Mouse (Mus musculus) hindlimb bud, embryonic 11.5 days (tissue): ENCODE results near the gene Sntb2.
"Not testable (repeated sequence)": the region's sequence is repeated elsewhere in the genome, so short reads cannot be mapped to it uniquely, and the experiment has no call there.

ENCODE experiments used
- DNase-seq: peaks from one replicate; pipeline ENCODE4 v3.0.0-alpha.2; 2012; ENCODE audit warnings: low read depth, low spot score; ENCODE audit errors: extremely low spot score

Sntb2 gene

DNA sequence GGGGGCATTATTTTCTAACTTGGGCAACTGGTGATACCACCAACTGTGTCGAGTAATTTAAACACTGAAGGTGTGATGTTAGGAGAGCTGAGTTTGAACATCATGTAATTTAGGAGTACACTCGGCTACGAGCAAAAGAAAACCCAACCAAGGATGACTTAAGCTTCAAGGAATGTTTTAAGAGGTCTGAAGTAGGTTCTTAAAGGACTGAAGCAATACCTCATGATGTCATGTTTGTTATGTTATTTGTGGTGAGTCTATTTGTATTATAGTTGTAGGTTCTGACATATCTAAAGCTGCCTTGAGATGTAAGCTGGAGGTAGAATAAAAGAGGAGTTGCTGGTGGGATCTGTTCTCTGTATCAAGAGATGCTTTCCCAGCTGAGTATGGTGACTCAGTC lies 34.4 kb downstream of the Sntb2 start:
- no peak for DNase-seq

DNA sequence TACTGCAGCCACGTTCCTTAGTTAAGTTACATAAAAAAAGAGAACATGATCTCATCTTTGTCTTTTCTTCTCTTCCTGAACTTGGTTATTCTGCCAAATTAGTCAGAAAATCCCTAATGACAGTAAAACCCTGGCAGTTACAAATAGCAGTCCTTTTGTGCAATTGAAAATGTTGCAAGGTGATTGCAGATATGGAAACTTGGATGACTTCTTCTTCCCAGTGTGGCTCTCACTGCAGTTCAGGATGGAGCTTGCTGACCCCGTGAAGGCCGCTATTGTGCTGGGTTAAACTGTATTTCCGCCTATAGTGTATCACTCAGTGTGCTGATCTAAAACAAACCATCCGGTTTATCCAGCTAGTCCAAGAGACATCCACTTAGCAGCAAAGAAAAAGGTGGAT lies 36.4 kb downstream of the Sntb2 start:
- no peak for DNase-seq

DNA sequence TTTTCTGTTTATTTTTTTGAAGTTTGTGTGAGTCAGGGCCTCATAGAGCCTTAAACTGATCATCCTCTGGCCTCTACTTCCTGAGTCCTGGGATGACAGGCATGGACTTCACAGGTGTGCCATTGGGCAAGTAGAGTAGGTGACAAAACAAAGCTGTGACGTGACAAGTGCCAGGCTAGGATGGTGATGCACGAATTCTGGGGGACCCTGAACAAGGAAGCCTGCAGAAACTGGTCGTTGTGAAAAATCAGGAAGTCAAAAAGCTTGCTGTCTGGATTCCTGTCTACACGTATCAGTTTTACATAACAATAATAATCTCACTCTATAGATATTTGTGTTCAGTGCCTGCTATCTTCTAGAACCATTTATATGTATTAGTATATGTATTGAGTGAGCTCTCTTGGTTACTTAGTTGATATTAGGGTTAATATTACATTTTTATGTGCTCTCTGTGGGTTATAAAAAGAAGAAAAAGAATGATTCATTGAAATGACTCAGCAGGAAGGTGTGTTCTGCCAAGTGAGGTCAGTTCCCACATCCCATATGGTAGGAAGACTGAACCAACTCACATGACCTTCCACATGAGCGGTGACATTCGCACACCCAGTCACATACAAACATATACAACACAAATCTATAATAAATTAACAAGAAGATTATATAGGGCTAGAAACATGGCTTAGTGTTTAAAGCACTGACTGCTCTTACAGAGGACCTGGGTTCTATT lies 37.2 kb downstream of the Sntb2 start:
- DNase-seq, result no peak

DNA sequence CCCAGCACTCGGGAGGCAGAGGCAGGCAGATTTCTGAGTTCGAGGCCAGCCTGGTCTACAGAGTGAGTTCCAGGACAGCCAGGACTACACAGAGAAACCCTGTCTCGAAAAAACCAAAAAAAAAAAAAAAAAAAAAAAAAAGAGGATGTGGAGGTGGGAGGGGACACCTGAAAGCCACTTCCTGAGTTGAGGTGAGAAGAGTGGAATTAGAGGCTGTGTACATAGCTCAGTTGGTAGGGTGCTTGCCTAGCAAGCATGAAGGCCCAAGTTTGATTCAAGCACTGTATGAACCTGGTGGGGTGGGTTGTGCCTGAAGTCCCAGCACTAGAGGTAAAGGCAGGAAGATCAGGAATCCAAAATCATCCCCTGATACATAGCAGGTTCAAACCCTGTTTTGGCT lies 38.0 kb downstream of the Sntb2 start:
- DNase-seq, result not testable (repeated sequence)

DNA sequence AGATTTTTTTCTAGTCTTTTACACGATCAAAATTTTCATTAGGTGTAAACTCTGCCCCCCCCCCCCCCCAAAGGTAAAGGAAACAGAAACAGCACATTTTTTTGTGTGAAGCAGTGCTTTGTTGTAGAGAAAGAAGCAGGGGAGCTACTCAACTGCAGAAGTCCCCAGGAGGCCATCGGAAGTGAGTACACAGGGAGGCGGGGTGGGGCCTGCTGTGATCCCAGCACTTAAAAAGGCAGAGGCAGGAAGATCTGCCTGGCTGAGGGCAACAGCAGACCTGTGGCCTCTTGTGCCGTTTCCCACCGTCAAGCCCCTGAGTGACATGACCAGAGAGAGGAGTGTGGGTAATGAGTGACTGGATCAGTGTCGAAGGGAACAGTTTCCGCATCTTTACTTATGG lies 39.2 kb downstream of the Sntb2 start:
- no peak for DNase-seq

DNA sequence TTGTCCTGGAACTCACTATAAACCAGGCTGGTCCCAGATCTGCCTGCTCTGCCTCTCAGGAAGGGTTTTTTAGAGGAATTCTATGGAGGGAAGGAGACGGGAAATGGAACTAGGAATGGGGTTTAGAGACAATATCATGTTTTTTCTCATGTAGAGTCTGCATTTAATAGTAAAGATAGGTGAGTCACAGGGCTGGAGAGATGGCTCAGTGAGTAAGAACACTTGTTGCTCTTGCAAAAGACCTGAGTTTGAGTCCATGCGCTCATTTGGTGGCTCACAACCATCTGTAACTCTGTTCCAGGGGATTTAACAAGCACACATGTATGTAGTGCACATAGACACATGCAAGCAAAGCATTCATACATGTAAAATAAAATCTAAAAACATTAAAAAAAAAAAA lies 40.2 kb downstream of the Sntb2 start:
- DNase-seq, result no peak

DNA sequence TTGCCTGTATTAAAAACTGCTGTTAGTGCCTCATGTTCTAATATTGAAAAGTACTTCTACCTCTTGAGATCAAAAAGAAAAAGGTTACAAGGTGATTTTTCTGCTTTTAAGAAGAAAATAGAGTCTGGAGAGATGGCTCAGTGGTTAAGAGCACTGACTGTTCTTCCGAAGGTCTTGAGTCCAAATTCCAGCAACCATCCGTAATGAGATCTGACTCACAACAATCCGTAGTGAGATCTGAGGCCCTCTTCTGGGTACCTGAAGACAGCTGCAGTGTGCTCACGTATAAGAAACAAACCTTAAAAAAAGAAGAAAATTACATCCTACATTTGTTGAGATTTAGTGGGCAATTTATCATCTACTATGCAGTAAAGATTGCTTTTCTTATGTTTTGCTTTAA lies 40.9 kb downstream of the Sntb2 start:
- no peak for DNase-seq

DNA sequence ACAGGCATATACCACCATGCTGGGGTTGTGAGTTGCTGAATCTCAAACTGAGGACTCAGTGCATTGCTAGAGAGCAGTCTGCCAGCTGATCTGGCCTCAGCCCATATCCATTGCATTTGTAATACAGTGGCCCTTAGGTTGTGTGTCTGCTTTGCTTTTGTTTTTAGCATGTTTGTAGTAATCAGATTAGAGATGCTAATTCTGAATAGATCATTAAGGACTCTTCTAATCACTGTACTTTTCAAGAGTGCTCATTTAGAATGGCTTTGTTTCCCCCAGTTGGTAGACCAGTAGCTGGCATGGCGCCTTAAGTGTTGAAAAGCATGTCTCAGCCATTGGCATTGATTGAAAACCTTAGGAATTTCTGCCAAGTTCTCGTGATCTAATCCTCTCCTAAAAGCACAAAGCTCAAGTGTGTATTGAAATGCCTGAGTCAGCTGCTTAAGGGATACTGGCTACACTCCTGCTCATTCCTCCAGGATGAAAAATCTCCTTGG lies 43.3 kb downstream of the Sntb2 start:
- no peak for DNase-seq

DNA sequence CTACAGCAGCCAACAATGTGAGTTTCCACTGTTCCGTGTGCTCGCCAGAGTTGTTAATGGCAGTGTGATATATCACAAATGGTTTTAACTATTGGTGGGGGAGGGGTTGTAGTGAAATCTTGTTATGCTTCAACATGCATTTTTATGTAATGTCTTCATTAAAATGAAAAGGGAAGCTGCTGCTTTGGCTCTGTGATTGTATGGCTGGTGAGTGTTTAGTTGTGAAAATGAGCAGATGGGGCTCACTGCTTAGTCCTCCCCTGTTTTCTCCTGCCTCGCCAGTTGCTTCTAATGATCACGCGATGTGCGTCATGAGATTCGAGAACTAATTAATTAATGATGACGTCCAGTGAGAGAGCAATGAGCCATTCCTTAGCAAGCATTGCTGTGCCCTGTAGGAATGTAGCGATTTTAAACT lies 49.9 kb downstream of the Sntb2 start:
- DNase-seq, result no peak

DNA sequence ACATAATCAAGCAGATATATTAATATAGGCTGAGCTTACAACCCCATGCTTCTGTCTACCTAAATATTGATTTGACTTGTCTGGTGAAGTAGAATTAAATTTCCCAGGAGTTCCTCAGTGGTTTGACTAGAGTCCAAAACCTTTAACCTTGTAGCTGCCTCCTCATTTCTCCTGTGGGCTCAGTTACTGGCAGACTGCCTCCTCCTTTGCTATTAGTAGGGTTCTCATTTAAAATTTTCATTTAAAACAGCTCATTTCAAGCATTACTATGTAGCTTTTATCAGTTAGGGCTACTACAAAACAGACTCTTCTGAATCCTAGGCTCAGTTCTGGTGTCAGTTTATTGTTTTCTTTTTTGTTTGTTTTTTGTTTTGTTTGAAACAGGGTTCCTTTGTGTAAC lies 50.4 kb downstream of the Sntb2 start:
- DNase-seq, result no peak

DNA sequence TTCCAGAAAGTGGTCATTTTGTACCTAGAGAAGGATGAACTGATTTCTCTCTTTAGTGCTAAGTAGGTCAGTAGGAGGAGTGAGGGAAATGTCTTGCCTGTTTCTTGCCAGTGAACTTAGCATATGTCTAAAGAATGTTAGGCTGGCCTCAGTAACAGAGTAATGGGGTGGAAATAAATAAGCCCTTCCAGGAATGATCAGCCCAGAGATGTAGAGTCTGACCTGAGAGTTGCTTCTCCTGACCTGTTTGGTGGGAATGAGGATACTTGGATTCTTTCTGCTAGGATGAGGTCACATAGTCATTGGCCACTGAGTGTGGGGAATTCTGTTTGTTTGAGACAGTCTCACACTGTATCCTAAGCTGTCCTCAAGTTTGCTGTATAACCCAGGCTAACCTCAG lies 52.0 kb downstream of the Sntb2 start:
- no peak for DNase-seq

DNA sequence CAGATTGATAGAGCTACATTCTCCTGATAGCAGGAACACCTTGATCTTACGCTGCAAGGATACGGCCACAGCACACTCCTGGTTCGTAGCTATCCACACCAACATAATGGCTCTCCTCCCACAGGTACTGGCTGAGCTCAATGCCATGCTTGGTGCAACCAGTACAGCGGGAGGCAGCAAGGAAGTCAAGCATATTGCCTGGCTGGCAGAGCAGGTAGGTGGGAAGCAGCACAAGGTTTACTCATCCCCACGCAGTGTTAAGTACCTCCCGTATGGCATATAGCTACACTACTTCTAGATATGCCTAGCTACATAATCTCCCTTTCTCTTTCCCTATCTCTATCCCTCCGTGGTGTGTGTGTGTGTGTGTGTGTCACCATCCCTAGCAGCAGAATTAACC lies 55.8 kb downstream of the Sntb2 start:
- DNase-seq, result no peak

DNA sequence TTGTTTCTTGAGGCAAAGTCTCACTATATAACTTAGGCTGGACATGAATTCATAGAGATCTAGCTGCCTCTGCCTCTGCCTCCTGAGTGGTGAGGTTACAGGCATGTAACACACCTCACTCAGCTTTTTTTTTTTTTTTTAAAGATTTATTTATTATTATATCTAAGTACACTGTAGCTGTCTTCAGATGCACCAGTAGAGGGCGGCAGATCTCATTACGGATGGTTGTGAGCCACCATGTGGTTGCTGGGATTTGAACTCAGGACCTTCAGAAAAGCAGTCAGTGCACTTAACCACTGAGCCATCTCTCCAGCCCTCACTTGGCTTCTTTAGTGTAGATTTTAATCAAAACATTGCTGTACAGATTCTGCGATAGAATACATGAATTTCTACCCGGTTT lies 60.8 kb downstream of the Sntb2 start:
- not testable (repeated sequence) for DNase-seq

DNA sequence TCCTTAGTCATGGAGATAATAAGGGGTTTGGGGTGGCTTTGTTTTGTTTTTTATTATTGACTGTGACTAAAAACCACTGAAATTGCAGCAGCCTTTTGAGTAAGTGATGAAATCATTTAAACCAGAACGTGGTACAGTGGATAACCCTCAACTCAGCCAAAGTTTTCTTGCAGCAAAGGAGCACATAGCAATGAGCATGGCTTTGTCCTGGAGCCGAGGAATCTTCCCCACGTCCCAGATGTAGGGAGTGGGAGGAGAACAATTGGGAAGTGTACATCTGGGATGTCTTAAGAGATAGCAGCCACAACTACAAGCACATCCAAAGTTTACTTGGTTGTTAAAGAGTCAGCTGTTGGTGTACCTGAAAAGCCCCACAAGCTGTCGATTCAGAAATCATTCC lies 61.9 kb downstream of the Sntb2 start:
- no peak for DNase-seq

DNA sequence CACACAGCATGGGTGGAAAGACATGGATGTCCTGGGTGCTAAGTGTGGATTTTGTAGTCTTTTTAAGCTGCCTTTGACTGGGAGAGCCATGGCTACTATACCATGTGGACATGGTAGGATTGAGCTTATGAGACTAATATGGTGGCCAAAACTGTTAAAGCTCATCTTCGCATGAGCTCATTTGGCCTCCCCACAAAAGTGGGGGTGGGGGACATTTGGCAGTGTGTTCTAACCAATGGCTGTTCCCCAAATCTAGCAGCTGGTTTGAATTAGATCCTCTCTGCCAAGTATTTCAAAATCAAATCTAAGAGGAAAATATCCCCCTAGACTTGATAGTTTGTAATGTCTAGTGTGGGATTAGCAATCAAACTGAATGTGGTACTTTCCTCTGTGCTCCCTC lies 63.5 kb downstream of the Sntb2 start:
- DNase-seq, result no peak

DNA sequence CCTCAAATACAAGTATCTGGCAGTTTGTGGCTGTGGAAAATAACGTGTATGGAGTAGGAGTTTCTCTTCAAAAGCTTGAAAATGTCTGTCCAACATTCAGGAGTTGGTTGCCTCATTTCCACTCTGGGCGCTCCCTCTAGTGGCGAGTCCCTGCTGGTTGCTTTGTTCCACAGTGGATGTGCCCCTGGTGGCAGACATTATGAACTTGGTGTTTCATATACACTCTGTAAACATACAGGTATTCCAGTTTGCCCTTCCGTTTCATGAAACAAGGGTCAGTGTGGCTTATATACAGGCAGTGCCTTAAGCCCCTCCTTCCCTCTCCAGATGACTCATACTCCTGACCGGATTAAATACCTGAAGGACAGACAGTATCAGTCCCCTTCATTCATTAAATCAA lies 67.0 kb downstream of the Sntb2 start:
- peak; percentile 66 for DNase-seq

DNA sequence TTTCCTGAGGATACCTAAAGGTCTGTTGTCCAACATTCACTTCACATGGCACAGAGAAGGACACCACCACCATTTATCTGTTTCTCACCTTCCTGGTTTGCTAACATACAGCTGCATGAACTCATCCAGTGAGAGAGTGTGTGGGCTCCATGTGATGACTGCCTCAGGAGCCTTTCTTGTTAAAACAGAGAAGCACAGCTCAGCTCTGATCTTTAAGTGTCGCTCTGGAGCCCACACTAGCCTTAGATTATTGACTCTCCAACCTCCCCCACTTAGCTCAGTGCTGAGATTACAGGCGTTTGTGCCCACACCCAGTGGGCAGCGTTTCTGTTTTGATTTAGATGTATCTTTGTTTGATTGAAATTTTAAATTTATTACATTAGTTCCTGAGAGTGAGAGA lies 72.2 kb downstream of the Sntb2 start:
- no peak for DNase-seq

DNA sequence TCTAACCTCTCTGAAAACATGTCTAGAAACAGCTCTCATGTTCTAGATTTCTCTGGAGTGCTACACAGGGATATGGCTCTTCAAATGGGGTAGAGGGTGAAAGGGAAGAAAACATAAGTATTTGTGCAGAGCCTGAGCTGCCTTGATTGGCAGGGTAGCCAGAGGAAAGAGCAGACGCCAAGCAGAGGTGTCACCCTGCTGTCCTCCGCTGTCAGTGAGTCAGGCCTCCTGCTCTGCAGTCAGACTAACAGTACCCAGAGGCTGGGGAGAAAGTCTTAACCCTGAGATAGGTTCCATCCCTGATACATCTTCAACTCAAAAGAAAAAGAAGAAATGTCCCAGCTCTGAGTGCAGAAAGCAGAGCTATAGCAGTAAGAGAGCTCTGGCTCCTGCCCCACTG lies 77.1 kb downstream of the Sntb2 start:
- no peak for DNase-seq

DNA sequence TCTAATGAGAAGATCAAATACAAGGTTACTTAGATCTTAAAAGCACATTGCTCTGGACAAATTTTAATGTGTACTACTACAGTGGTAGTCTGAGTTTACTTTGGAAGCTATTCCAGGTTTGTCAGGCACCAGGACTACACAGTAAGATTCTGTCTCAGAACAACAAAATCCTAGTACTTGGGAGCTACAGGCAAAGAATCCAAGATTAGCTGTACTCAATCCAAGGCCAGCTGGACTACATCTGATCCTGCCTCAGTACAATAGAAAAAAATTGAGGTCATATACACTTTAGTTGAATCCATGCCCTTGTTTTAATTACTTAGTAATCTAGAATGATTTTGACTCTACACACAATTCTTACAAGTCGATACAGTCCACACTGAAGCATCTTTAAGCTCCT lies 79.4 kb downstream of the Sntb2 start:
- no peak for DNase-seq

DNA sequence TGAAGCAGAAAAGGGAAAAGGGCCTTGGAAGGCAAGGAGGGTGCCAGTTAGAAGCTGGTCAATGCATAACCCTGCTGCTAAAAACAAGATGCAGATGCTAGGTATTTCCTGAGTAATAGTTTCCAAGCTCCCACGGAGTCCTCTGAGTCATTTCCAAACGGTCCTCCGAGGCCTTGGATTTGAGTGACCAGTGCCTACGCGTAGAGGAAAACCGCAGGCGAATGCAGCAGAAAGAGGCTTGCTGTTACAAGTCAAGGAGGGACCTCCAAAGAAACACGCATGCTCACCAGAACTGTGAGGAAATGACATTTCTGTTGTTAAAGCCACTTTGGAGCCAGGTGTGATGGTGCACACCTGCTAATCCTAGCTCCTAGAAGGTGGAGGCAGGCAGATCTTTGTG lies 87.9 kb downstream of the Sntb2 start:
- DNase-seq, result no peak

DNA sequence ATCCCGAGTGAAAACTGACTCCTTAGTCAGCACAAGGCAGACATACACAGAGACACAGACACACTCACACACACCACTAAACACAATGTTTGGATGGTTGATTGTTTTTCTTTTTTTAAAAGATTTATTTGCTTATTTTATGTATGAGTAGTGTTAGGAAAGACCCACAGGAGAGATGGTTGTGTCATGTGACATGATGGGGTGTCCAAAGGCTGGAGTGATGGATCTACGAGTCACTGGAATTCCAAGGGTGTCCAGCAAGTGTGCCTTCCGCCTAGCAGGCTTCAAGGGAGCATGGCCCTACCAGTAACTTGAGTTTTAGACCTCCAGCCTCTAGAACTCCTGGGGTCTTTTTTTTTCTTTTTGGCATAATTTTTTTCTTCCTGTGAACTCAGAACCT lies 93.8 kb downstream of the Sntb2 start:
- DNase-seq, result no peak

DNA sequence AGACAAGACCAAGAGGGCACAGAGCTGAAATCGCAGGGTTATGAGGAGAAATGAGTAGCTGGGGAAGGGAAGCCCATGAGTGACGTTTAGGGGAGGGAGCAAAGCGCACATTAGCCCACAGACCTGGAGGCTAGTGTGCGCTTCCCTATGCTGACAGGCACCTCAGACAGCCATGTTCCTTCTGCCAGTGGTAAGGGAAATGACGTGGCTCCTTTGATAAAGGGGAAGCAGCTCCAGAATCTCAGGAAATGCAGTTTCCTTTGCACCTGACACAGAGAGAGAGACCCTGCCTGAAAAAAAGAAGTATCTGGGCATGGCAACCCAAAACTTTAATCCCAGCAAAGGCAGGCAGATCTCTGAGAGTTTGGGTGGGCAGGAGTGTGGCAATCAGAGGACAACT lies 94.5 kb downstream of the Sntb2 start:
- DNase-seq, result no peak
